Mouse (Mus musculus) kidney, postnatal 0 days (tissue): ENCODE results near the gene Selplg. TPM values are rescaled to one million over a fixed set of nuclear protein-coding genes. Genes with fewer than 3 reads are reported as not detected.
"Not testable (repeated sequence)": the region's sequence is repeated elsewhere in the genome, so short reads cannot be mapped to it uniquely, and the experiment has no call there.

Experiments
- ATAC-seq: fragments of 200-750 bp; cut with Nextera tagmentation; replicated peaks from 2 replicates; pipeline ENCODE4 v1.8.0; 2017; ENCODE audit warnings: low read depth, moderate number of reproducible peaks, moderate TSS enrichment, moderate library complexity; ENCODE audit not compliant: low FRiP score
- DNase-seq: peaks from one replicate; pipeline ENCODE4 v3.0.0-alpha.2; 2016; ENCODE audit warnings: low spot score
- H3K27ac ChIP-seq: fragments of 300-500 bp; sonication (generic); 2 replicates; pipeline ENCODE4 v1.5.1; 2014; ENCODE audit warnings: mild to moderate bottlenecking
- H3K27me3 ChIP-seq: fragments of 300-500 bp; sonication (generic); 2 replicates; pipeline ENCODE4 v1.6.1; 2014; ENCODE audit warnings: low read length, mixed read lengths; ENCODE audit not compliant: insufficient read depth
- H3K36me3 ChIP-seq: fragments of 300-500 bp; sonication (generic); 2 replicates; pipeline ENCODE4 v1.6.1; 2014; ENCODE audit warnings: low read length, mixed read lengths; ENCODE audit not compliant: insufficient read depth
- H3K4me1 ChIP-seq: fragments of 300-500 bp; sonication (generic); replicated peaks from 2 replicates; pipeline ENCODE4 v1.6.1; 2014; ENCODE audit warnings: antibody characterized with exemption, low read length, mixed read lengths; ENCODE audit not compliant: insufficient read depth
- H3K4me2 ChIP-seq: fragments of 300-500 bp; sonication (generic); 2 replicates; pipeline ENCODE4 v1.6.1; 2014; ENCODE audit warnings: mild to moderate bottlenecking, low read length, moderate library complexity, mixed read lengths
- H3K4me3 ChIP-seq: fragments of 300-500 bp; sonication (generic); replicated peaks from 2 replicates; pipeline ENCODE4 v1.5.1; 2014; ENCODE audit warnings: low read depth, low read length
- H3K9ac ChIP-seq: fragments of 300-500 bp; sonication (generic); 2 replicates; pipeline ENCODE4 v1.6.1; 2014; ENCODE audit warnings: low read depth, low read length
- H3K9me3 ChIP-seq: fragments of 300-500 bp; sonication (generic); replicated peaks from 2 replicates; pipeline ENCODE4 v1.6.1; 2016; ENCODE audit warnings: low read length, inconsistent platforms, mixed read lengths
- CTCF ChIP-seq: IDR thresholded peaks from 2 replicates; pipeline ENCODE4 v1.5.1; 2016; ENCODE audit warnings: antibody characterized with exemption, low read depth, mild to moderate bottlenecking, moderate library complexity
- WGBS: fragments of 180-500 bp; shearing (Covaris S2); extraction: QIAGEN DNeasy Blood & Tissue Kit; methylation state at CpG from one replicate; pipeline ENCODE4 v1.1.7; 2014; 5-methylcytosine and 5-hydroxymethylcytosine counted together
- polyA plus RNA-seq: library from polyadenylated mRNA; unstranded; fragments of >200 nt; fragmentation: Nextera tagmentation; extraction: Ambion mirVana; gene quantifications from 2 replicates; pipeline ENCODE4 v1.2.1, GENCODE M21; 2015

Gene Selplg
- polyA plus RNA-seq, 1 experiment from 2014 or later: 2.4 TPM

GRCm38 (mm10) chr5:113786985-113787384, 45.5 kb downstream of the Selplg start:
- 71% methylated on average over 5 of the region's 5 CpGs for WGBS
- Histone ChIP-seq H3K27me3 (no peaks in the 10 kb centered on the region), H3K9ac (no peak overlapping the region), H3K4me1 (peaks cover 28% of the 10 kb centered on the region), H3K4me3 (no peak overlapping the region), H3K27ac (no peak overlapping the region), H3K9me3 (no peaks in the 10 kb centered on the region), H3K36me3 (no peaks in the 10 kb centered on the region), H3K4me2 (no peak overlapping the region)
- ATAC-seq (no peak), DNase-seq (no peak)
- no peak for TF ChIP-seq CTCF

GRCm38 (mm10) chr5:113784104-113784503, 48.3 kb downstream of the Selplg start:
- not testable (repeated sequence) for H3K4me2 ChIP-seq, ATAC-seq, H3K27me3 ChIP-seq, H3K9me3 ChIP-seq, DNase-seq, H3K36me3 ChIP-seq, H3K4me3 ChIP-seq
- Histone ChIP-seq H3K4me1 (peaks cover 16% of the 10 kb centered on the region; the same call in 1 of the 2 replicates), H3K27ac (peak overlapping the region; percentile 83), H3K9ac (0 out of 2 replicates have a peak overlapping the region, but pooled peaks have one; percentile 35)
- 39% methylated on average over 3 of the region's 3 CpGs for WGBS

GRCm38 (mm10) chr5:113783581-113784001, 48.9 kb downstream of the Selplg start:
- no peak overlapping the region for H3K4me3 ChIP-seq
- 0 out of 2 replicates have a peak overlapping the region, but pooled peaks have one; percentile 35 for H3K9ac ChIP-seq
- ATAC-seq (no peak), DNase-seq (peak; percentile 77)
- 3% methylated on average over 12 of the region's 12 CpGs for WGBS
- peak overlapping the region; percentile 83 for H3K27ac ChIP-seq
- TF ChIP-seq CTCF: no peak
- H3K4me2 ChIP-seq: 0 out of 2 replicates have a peak overlapping the region, but pooled peaks have one; percentile 10
- no peaks in the 10 kb centered on the region for H3K27me3 ChIP-seq
- H3K36me3 ChIP-seq: 0 out of 2 replicates have a peak, but pooled peaks cover under 1% of the 10 kb centered on the region
- peaks cover 11% of the 10 kb centered on the region; the same call in 1 of the 2 replicates for H3K4me1 ChIP-seq
- H3K9me3 ChIP-seq: no peaks in the 10 kb centered on the region

- peaks cover 9% of the 10 kb centered on the region; the same call in 1 of the 2 replicates for H3K4me1 ChIP-seq
- no peaks in the 10 kb centered on the region for H3K9me3 ChIP-seq
- no peaks in the 10 kb centered on the region for H3K27me3 ChIP-seq
- no peak overlapping the region for H3K9ac ChIP-seq
- ATAC-seq (no peak), DNase-seq (no peak)
- TF ChIP-seq CTCF: no peak
- H3K4me3 ChIP-seq: no peak overlapping the region
- 76% methylated on average over 7 of the region's 7 CpGs for WGBS
- H3K36me3 ChIP-seq: 0 out of 2 replicates have a peak, but pooled peaks cover 6% of the 10 kb centered on the region
- H3K4me2 ChIP-seq: no peak overlapping the region
- peak overlapping the region; percentile 83; the same call in 1 of the 2 replicates for H3K27ac ChIP-seq
Measured at GRCm38 (mm10) chr5:113782624-113783023, 49.8 kb downstream of the Selplg start.

GRCm38 (mm10) chr5:113781875-113782274, 50.6 kb downstream of the Selplg start:
- no peak overlapping the region for H3K4me3 ChIP-seq
- no peaks in the 10 kb centered on the region for H3K9me3 ChIP-seq
- H3K36me3 ChIP-seq: peaks cover 8% of the 10 kb centered on the region; the same call in 1 of the 2 replicates
- 77% methylated on average over 7 of the region's 7 CpGs for WGBS
- no peak overlapping the region for H3K4me2 ChIP-seq
- no peak for ATAC-seq
- no peak for DNase-seq
- H3K27ac ChIP-seq: no peak overlapping the region
- TF ChIP-seq CTCF: no peak
- H3K4me1 ChIP-seq: peaks cover 9% of the 10 kb centered on the region; the same call in 1 of the 2 replicates
- no peak overlapping the region for H3K9ac ChIP-seq
- no peaks in the 10 kb centered on the region for H3K27me3 ChIP-seq

GRCm38 (mm10) chr5:113781254-113781653, 51.2 kb downstream of the Selplg start:
- Histone ChIP-seq H3K4me3 (no peak overlapping the region), H3K36me3 (peaks cover 14% of the 10 kb centered on the region; the same call in 1 of the 2 replicates), H3K4me1 (peaks cover 9% of the 10 kb centered on the region; the same call in 1 of the 2 replicates), H3K4me2 (no peak overlapping the region), H3K9ac (no peak overlapping the region), H3K27me3 (no peaks in the 10 kb centered on the region), H3K27ac (no peak overlapping the region), H3K9me3 (no peaks in the 10 kb centered on the region)
- WGBS: 62% methylated on average over 7 of the region's 7 CpGs
- no peak for TF ChIP-seq CTCF
- ATAC-seq: no peak
- no peak for DNase-seq
